Mouse (Mus musculus): ENCODE measurements around the gene Rex2. TPM values are rescaled to one million over a fixed set of nuclear protein-coding genes. Genes with fewer than 3 reads are reported as not detected.

The Rex2 gene
- polyA plus RNA-seq (2014; fragmentation: Illumina TruSeq; extraction: RNeasy Lipid Tissue Mini Kit (QIAGEN cat#74804); ENCODE audit: low read depth, low replicate concordance), result 0.77 TPM

DNA sequence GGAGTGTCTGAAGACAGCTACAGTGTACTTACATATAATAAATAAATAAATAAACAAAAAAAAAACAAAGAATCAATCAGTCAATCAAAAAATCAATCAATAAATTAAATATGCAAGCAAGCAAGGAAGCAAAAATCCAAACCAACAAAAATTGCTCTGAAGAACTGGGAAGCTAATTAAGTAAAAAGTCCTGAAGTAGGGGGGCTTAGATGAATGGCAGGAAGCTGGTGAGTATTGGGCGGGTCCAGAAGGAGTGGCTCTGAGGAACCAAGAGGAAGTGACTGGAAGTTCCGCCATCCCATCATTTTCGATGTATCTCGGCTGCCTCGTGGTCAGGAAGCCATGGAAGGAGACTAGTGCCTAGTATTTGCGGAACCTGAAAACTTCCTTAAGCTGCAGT is at the start of gene Rex2:
Gene Rex2 (plus strand): TSS at position 301 of the 400 bp plus-strand sequence.

Other genes with a start within 250 kb of the Rex2 start
- 1.6 TPM for gene Gm21411, start 112.3 kb upstream of the Rex2 start, polyA plus RNA-seq (2014; fragmentation: Illumina TruSeq; extraction: RNeasy Lipid Tissue Mini Kit (QIAGEN cat#74804); ENCODE audit: low read depth, low replicate concordance)
- gene Zfp989, start 49.9 kb upstream of the Rex2 start, polyA plus RNA-seq (2014; fragmentation: Illumina TruSeq; extraction: RNeasy Lipid Tissue Mini Kit (QIAGEN cat#74804); ENCODE audit: low read depth, low replicate concordance), result 0.87 TPM
- 199 TPM for gene Zfp991, start 110.2 kb downstream of the Rex2 start, polyA plus RNA-seq (2014; fragmentation: Illumina TruSeq; extraction: RNeasy Lipid Tissue Mini Kit (QIAGEN cat#74804); ENCODE audit: low read depth, low replicate concordance)